Mouse (Mus musculus): Measurements from ENCODE around the gene Traip.
A peak's percentile ranks its signal among the peaks of the same experiment; 100 is the strongest.

Traip gene

DNA sequence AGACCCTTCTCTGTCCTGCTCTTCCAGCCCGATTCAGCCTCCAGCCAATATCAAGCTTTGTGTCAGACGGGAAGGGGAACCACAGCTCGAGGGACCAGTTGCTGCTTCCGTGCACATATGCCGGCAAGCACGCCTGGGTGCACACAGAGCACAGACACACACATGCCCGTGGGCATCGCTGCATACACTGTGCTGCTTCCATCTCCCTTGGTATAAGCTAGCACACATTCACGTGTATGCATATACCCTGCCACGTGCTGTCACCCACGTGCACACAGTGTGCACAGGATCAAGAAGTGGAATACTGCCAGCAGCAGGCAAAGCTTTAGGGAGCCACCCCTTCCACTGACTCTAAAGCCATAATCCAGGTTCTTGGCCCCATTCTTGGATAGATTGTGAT, 15.8 kb upstream of the Traip start:
- DNase-seq (ENCODE audit: low read depth, low spot score) = no peak

- no peak for DNase-seq (ENCODE audit: low read depth, low spot score)
Observed at GRCm38 (mm10) chr9:107935374-107935773, 14.6 kb upstream of the Traip start, which contains the start of gene Camkv. Gene Camkv (plus strand): TSS chr9:107935674.

- DNase-seq (ENCODE audit: low read depth, low spot score) = no peak
Observed at GRCm38 (mm10) chr9:107935790-107936214, 14.1 kb upstream of the Traip start.

GRCm38 (mm10) chr9:107936215-107936822, 13.6 kb upstream of the Traip start:
- DNase-seq (ENCODE audit: low read depth, low spot score) = no peak

- no peak for DNase-seq (ENCODE audit: low read depth, low spot score)
Observed at GRCm38 (mm10) chr9:107936831-107937230, 13.1 kb upstream of the Traip start.

DNA sequence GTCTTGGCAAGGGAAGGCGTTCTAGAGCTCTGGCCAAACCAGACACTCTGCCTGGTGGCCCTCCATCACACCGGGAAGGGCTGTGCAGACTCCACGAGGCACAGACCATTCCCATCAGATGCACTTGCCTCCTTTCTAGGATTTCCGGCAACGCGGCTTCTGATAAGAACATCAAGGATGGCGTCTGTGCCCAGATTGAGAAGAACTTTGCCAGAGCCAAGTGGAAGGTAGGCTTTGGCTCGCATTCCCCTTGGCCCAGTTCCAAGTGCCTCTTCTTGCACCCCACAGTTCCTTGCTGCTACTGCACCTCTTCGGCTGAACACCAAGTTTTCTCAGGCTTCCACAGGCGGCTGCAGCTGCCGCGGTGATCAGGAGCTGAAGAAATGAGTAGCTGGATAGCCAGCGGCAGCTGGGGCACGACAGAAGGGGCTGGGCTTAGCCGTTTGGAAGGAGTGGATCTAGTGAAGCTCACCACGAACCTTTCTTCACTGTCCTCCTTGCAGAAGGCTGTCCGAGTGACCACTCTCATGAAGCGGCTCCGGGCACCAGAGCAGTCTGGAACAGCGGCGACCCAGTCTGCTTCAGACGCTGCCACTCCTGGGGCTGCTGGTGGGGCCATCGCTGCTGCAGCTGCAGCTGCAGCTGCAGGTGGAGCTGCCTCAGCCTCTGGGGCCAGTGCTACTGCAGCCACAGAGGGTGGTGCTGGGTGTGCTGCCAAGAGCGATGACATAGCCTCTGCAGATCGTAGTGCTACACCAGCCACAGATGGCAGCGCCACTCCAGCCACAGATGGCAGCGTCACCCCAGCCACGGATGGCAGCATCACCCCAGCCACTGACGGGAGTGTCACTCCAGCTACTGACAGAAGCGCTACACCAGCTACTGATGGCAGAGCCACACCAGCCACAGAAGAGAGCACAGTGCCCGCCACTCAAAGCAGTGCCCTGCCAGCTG, 2.4 kb upstream of the Traip start:
- no peak for DNase-seq (ENCODE audit: low read depth, low spot score)

DNA sequence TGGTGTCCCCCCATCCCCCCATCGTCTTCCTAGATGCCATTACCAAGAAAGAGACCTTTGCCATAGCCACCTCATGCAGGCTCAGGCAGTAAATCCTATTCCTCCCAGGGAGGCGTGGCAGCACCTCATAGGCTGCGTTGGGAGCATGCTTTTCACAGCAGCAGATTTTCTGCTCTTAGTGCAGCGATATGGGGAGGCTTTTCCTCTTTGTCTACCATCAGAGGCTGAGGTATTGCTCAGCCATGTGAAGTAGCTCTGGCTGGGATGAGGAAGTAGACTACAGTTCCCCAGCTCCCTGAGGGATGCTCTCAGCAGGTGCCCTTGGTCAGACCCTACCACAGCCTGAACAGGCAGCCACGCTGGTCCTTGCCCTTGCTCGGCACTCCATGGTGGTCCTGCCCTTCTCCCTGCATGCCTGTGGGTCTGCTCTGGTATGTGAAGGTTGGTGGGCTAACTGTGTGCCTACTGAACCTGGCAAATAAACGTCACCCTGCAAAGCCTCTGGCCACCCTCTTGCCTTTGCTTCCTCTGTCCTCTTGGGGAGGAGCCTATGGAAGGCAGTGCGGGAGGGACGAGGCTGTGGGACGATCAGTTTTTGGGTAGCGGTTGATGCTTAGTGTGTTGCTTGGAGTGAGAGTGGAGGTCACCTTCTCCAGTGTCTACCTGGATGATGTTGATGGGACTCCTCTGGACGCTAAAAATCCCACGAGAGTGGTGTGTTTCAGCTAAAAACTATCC, 583 bp upstream of the Traip start:
- no peak for DNase-seq (ENCODE audit: low read depth, low spot score)

DNA sequence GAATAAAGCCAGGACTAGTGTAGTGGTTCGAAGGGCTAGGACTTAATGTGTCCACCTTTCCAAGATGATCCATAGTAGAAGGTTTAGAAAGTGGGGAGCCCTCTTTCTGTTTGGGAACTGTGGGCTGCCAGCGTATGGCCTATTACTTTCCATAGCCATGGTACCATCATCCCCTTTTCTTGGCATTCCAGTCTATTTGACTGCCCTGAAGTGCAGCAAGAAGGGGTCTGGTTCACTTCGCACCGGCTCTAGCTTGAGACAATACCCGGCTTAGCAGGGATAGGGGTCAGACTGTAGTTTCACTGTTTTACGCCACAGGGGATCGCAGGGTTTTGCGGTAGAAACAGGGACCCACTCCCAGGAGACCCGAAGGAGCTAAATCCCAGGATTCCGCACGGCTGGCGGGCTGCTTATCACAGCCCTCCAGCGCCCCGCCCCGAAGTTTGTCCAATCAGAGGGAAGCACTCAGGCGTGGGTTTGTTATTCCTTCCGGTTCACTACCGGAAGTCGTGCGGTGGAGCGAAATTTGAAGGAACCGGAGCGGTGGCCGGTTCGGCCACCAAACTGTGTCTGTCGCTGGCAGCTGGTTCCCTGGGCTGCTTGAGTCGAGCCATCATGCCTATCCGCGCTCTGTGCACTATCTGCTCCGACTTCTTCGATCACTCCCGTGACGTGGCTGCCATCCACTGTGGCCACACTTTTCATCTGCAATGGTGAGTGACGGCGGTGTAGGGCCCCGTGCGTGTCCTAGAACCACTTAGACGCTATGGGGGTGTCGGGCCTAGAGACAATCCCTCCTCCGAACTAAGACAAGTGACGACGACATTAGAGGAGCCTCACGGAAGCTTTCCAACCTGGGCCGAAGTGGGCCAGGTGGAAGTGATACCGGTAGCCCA, 772 bp downstream of the Traip start:
- peak; percentile 78 for DNase-seq (ENCODE audit: low read depth, low spot score)

DNA sequence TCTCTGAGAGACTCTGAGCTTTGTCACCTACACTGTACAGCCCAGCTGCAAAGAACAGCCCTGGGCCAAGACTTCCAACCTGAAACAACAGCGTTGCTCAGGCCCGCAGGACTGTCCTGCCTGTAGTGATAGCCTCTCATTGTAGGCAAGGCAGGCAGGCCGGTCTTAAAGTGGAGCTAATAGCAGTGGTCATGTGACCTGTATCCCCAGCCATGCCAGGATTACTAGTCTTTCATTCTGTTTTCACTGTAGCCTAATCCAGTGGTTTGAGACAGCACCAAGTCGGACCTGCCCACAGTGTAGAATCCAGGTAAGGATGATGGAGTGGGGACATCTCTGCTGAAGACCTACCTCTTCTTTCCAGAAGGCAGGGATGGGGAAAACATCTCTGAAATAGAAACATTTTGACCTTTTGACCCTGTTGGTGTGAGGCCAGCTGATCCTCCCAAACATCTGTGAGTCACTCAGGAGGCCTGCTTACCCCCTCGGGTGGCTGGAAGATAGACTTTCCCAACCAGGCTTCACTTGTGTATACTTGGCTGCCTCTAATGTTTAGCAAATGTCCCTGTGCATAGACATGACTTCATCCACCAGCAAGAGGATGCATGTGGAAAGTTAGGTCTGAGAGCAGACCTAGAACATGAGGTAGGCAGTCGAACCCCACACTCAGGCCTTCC, 5.8 kb downstream of the Traip start:
- no peak for DNase-seq (ENCODE audit: low read depth, low spot score)

- DNase-seq (ENCODE audit: low read depth, low spot score) = no peak
Observed at GRCm38 (mm10) chr9:107957141-107957540, 7.2 kb downstream of the Traip start.

DNA sequence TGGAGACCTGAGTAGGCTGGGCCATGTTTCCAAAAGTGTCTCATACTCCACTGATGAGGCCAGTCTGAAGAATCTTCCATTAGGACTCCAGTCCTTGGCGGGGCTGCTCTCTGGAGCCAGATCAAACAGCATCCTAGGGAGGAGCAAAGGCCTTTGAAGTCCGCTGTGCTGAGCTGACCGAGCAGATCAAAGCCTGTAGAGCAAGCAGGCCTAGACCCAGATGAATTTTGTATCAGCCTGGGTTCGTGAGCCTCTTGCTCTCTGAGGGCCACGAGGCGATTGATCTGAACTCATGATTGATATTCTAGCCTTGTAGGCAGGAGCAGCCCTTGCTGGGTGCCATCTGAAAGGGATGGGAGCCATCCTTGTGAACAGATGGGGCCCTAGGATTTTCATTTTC, 10.0 kb downstream of the Traip start:
- no peak for DNase-seq (ENCODE audit: low read depth, low spot score)

GRCm38 (mm10) chr9:107960928-107961327, 11.0 kb downstream of the Traip start:
- DNase-seq (ENCODE audit: low read depth, low spot score) = no peak

DNA sequence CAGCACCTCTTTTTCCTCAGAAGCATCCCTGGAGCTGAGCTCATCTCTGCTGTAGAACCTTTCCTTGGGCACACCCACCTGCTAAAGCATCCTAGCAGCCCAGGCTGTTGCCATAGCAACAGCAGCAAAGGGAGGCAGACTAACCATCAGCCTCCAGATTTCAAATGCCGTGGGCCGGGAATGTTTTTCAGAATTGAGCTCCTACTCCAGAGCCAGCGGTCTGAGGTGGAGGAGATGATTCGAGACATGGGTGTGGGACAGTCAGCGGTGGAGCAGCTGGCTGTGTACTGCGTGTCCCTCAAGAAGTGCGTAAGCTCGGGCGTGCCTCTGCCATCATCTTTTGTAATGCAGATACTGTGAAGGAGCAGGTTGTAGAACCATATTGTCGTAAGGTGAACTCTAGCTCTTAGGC, 11.4 kb downstream of the Traip start:
- DNase-seq (ENCODE audit: low read depth, low spot score) = peak; percentile 95

DNA sequence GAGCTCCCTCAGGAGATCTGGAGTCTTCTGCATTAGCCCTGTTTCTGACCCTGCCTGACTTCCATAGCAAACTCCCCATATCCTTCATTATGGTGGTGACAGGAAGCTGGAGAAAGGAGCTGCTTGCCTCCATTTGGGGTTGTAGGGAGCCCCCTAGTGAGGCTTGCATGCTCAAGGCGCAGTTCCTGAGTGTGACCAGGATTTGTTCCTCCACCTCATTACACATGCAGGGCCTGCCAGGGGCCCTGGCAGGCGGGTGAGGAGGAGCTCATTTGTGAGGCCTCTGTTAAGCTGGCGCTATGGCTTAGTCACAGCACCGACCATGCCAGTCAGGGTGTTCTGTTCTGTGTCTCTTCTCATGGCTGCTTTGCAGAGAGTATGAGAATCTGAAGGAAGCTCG, 11.9 kb downstream of the Traip start:
- peak; percentile 80 for DNase-seq (ENCODE audit: low read depth, low spot score)

DNA sequence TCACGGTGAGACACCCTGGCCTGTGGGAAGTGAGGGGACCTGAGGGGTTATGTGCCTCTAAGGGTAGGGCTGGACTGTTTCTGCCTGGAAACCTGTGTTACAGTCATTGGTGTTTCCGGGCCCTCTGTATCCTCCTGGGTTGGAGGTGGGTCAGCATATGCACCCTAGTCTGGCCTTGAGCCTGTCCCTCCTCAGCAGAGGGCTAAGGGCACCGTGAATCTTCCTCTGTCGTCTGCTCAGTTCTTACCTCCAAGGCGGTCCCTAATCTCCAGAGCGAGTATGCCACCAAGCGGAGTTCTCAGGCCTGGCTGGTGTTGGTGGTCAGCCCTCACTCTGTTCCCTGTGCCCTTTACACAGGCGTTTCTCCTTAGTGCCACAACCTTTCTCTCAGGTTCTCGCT, 13.0 kb downstream of the Traip start:
- DNase-seq (ENCODE audit: low read depth, low spot score) = no peak

GRCm38 (mm10) chr9:107963700-107964099, 13.8 kb downstream of the Traip start:
- no peak for DNase-seq (ENCODE audit: low read depth, low spot score)

DNA sequence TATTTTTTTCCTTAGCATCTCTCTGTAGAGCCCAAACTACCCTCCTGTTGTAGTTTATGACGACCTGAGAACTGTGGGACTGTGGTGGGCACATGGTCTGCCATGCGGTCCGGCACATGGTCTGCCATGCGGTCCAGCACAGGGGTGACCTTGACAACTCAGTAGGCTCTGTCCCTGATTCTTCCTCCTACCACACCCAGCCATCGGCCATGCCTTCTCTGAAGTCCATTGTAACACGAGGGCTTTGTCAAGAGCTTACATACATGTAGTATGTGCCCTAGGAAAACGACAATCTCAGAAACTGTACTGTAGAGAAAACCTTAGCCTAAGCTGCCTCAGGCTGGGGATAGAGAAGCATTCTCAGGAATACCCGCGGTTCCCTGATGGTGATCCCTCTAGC, 14.7 kb downstream of the Traip start:
- DNase-seq (ENCODE audit: low read depth, low spot score) = no peak

DNA sequence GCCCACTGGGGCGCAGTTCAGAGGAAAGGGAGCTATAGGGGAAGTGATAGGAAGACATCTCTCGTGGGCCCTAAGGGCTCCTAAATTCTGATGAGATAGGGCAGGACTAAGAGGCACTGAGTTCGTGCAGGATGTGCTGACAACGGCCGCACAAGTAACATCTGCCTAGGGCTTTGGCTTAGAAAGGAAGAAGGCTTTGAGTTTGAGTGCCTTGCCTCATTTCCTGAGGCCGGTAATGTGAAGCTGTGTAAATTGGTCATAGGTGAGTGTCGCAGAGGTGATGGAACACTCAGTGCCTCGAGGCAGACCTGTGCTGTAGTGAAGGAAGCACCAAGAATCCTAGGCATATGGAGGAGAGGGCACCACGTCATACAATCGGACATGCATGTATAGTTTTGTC, 16.7 kb downstream of the Traip start:
- DNase-seq (ENCODE audit: low read depth, low spot score) = no peak

GRCm38 (mm10) chr9:107967437-107967836, 17.5 kb downstream of the Traip start:
- no peak for DNase-seq (ENCODE audit: low read depth, low spot score)

- DNase-seq (ENCODE audit: low read depth, low spot score) = no peak
Observed at GRCm38 (mm10) chr9:107968531-107968930, 18.6 kb downstream of the Traip start.

DNA sequence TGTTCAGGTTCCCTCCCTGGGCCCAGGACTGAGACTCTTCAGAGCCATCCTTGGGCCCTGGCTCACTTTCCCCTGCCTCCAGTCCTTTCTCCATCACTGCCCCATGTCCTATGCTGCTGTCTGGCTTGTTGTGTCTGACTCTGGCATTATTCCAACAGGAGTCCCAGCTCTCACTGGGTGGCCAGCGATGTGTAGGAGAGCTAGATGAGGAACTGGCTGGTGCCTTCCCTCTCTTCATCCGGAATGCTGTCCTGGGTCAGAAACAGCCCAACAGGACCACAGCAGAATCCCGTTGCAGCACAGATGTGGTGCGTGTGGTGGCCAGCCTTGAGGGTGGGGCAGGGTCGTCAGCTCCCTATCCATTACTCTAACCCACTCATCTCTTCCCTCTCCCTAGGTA, 20.4 kb downstream of the Traip start:
- no peak for DNase-seq (ENCODE audit: low read depth, low spot score)
